Mouse (Mus musculus) heart, adult 2 months (tissue): ENCODE data around the gene Clec4a1. TPM values are rescaled to one million over a fixed set of nuclear protein-coding genes. Genes with fewer than 3 reads are reported as not detected.
A peak's percentile ranks its signal among the peaks of the same experiment; 100 is the strongest.

ENCODE experiments used
- DNase-seq, 2 experiments: peaks; one replicate each; pipeline ENCODE4 v3.0.0; 2021
- H3K27ac ChIP-seq: fragments of 200-600 bp; 2 replicates; pipeline ENCODE4 v1.8.1; 2022
- H3K27me3 ChIP-seq: fragments of 200-500 bp; 2 replicates; pipeline ENCODE4 v1.6.1; 2012; ENCODE audit warnings: mild to moderate bottlenecking, low read length, inconsistent platforms, mixed read lengths; ENCODE audit not compliant: control insufficient read depth, insufficient read depth
- H3K36me3 ChIP-seq: fragments of 200-500 bp; 2 replicates; pipeline ENCODE4 v1.6.1; 2012; ENCODE audit warnings: low read length, inconsistent platforms; ENCODE audit not compliant: control insufficient read depth, insufficient read depth
- H3K4me1 ChIP-seq: fragments of 200-500 bp; 2 replicates; pipeline ENCODE4 v1.6.1; 2011; ENCODE audit warnings: low read length; ENCODE audit not compliant: control insufficient read depth, insufficient read depth
- H3K4me3 ChIP-seq: fragments of 200-600 bp; 2 replicates; pipeline ENCODE4 v1.8.1; 2022
- H3K79me2 ChIP-seq: fragments of 200-500 bp; replicated peaks from 2 replicates; pipeline ENCODE4 v1.6.1; 2012; ENCODE audit warnings: mild to moderate bottlenecking, inconsistent platforms, low read length, moderate library complexity, mixed read lengths; ENCODE audit not compliant: control insufficient read depth, insufficient read depth
- H3K9ac ChIP-seq: fragments of 200-500 bp; 2 replicates; pipeline ENCODE4 v1.6.1; 2012; ENCODE audit warnings: low read depth, mild to moderate bottlenecking, control low read depth, inconsistent platforms, low read length, mixed read lengths
- CTCF ChIP-seq: fragments of 200-600 bp; IDR thresholded peaks from 2 replicates; pipeline ENCODE4 v1.8.1; 2022; ENCODE audit warnings: antibody characterized with exemption, mild to moderate bottlenecking, moderate library complexity
- EP300 ChIP-seq: fragments of 200-500 bp; IDR thresholded peaks from 2 replicates; pipeline ENCODE4 v1.6.1; 2011; ENCODE audit warnings: low read depth, low read length, control low read depth; ENCODE audit not compliant: insufficient read depth
- POLR2A ChIP-seq: fragments of 200-500 bp; IDR thresholded peaks from 2 replicates; pipeline ENCODE4 v1.6.1; 2011; ENCODE audit warnings: mild to moderate bottlenecking, low read depth, low read length, control low read depth; ENCODE audit not compliant: insufficient read depth
- WGBS: fragments of 180-500 bp; shearing (Covaris S2); methylation state at CpG from one replicate; pipeline ENCODE4 v1.1.7; 2018; 5-methylcytosine and 5-hydroxymethylcytosine counted together
- intact Hi-C: fragments of 180-260 bp; cut with DNase I; formaldehyde crosslinking; loops from one replicate; pipeline ENCODE4 v1.15.1; 2025
- polyA plus RNA-seq: library from polyadenylated mRNA; depleted of rRNA; stranded (reverse); fragments of >200 nt; gene quantifications from 2 replicates; pipeline ENCODE4 v1.2.3, GENCODE M21; 2012; rRNA removed
- total RNA-seq, 2 experiments: library from RNA; stranded (reverse); gene quantifications; 2 replicates each; pipeline ENCODE4 v1.2.3; 2021

Clec4a1 gene
- total and polyA plus RNA-seq, 3 experiments, result 3.4 to 4.4 (median 3.8) TPM

DNA sequence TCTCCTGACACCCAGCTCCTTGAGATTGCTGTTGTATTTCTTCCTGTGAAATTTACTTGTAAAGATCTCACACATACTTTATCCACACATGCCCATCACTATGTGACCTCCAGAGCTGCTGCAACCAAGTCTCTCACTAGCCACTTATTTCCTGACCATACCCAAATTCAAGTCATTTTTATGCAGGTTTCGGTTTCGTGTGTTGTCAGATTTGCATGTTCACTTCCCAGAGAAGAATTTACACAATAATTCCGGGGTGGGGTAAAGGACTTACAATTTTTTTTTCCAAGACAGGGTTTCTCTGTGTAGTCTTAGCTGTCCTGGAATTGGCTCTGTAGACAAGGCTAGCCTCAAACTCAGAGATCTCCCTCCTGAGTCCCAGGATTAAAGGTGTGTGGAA is 13.2 kb downstream of the Clec4a1 start:
- Histone ChIP-seq H3K79me2 (no peaks in the 10 kb centered on the region), H3K9ac (no peak overlapping the region), H3K27me3 (no peaks in the 10 kb centered on the region), H3K4me1 (no peaks in the 10 kb centered on the region), H3K4me3 (no peak overlapping the region), H3K27ac (no peak overlapping the region), H3K36me3 (no peaks in the 10 kb centered on the region)
- WGBS, result 80% methylated on average over 3 of the region's 3 CpGs
- intact Hi-C loops, result no loop called here
- TF ChIP-seq CTCF (no peak), EP300 (no peak), POLR2A (no peak)
- DNase-seq, result no peak

- H3K36me3 ChIP-seq, result no peaks in the 10 kb centered on the region
- WGBS, result 73% methylated on average over 5 of the region's 5 CpGs
- H3K4me3 ChIP-seq, result no peak overlapping the region
- H3K4me1 ChIP-seq, result no peaks in the 10 kb centered on the region
- no peak overlapping the region for H3K27ac ChIP-seq
- TF ChIP-seq CTCF (no peak), EP300 (no peak), POLR2A (no peak)
- H3K79me2 ChIP-seq, result no peaks in the 10 kb centered on the region
- intact Hi-C loops, result no loop called here
- H3K9ac ChIP-seq, result no peak overlapping the region
- peak in 1 of 2 experiments; percentile 14 for DNase-seq
- no peaks in the 10 kb centered on the region for H3K27me3 ChIP-seq
Observed at GRCm38 (mm10) chr6:122939618-122940017, 18.0 kb downstream of the Clec4a1 start.

GRCm38 (mm10) chr6:122946760-122947159 is 25.1 kb downstream of the Clec4a1 start:
- Histone ChIP-seq H3K36me3 (no peaks in the 10 kb centered on the region), H3K79me2 (no peaks in the 10 kb centered on the region), H3K4me1 (no peaks in the 10 kb centered on the region), H3K9ac (no peak overlapping the region), H3K27ac (no peak overlapping the region), H3K27me3 (no peaks in the 10 kb centered on the region), H3K4me3 (no peak overlapping the region)
- WGBS, result 75% methylated on average over 2 of the region's 2 CpGs
- no peak for DNase-seq
- TF ChIP-seq CTCF, result no peak
- no peak for TF ChIP-seq EP300
- no peak for TF ChIP-seq POLR2A
- intact Hi-C loops, result no loop called here

- Histone ChIP-seq H3K9ac (no peak within 1 kb of the TSS), H3K4me1 (no peaks in the 10 kb centered on the region), H3K27ac (no peak within 1 kb of the TSS), H3K27me3 (no peaks in the 10 kb centered on the region), H3K79me2 (no peaks in the 10 kb centered on the region), H3K36me3 (no peaks in the 10 kb centered on the region), H3K4me3 (no peak within 1 kb of the TSS)
- peak; percentile 26 to 53 for DNase-seq
- TF ChIP-seq POLR2A (0 out of 2 replicates have a peak, but pooled peaks have one; percentile 40), EP300 (no peak)
- intact Hi-C loops, result no loop called here
- WGBS, result 70% methylated on average over 8 of the region's 8 CpGs
Observed at GRCm38 (mm10) chr6:122952401-122952800, 30.8 kb downstream of the Clec4a1 start, which contains the start of gene Clec4a3. Gene Clec4a3 (plus strand): TSS chr6:122952515.

DNA sequence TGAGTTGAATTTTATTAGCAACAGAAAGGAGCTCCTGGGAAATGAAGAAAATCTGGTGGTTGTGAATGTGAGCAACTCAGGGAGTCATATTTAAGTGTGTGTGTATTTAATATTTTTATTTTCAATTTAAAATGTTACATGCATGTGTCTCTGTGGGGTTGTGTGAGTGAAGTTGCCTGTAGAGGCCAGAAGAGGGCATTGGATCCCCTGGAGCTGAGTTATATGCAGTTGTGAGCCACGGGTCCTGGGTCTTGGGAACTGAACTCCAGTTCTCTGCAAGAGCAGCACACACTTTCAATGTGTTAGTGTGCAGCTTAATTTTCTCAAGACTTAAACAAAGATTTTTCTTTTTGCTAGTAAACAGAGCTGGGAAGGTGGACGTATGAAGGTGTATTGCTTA is 42.9 kb downstream of the Clec4a1 start:
- TF ChIP-seq CTCF (no peak), POLR2A (no peak)
- intact Hi-C loops, result no loop called here
- no peak for DNase-seq
- Histone ChIP-seq H3K9ac (no peak overlapping the region), H3K27me3 (no peaks in the 10 kb centered on the region), H3K27ac (no peak overlapping the region), H3K36me3 (no peaks in the 10 kb centered on the region), H3K4me3 (no peak overlapping the region), H3K79me2 (no peaks in the 10 kb centered on the region), H3K4me1 (no peaks in the 10 kb centered on the region)
- WGBS, result 72% methylated on average over 2 of the region's 2 CpGs

DNA sequence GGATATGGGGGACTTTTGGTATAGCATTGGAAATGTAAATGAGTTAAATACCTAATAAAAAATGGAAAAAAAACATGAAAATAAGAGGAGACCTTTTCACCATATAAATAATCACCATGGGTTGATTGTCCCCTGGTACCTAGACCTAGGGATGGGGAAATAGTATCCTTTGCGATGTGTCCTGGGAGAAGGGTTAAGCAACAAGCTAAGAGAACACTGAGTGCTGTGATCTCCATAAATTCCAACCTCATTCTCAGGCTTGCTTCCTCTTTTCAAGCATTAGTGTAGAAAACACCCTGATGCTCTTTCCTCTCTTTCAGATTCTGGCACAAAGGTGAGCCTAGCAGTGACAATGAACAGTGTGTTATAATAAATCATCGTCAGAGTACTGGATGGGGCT is 47.4 kb downstream of the Clec4a1 start:
- no peaks in the 10 kb centered on the region for H3K79me2 ChIP-seq
- H3K27me3 ChIP-seq, result no peaks in the 10 kb centered on the region
- H3K36me3 ChIP-seq, result no peaks in the 10 kb centered on the region
- no peak for TF ChIP-seq CTCF
- no peak for TF ChIP-seq POLR2A
- no peak for TF ChIP-seq EP300
- H3K4me3 ChIP-seq, result no peak overlapping the region
- H3K9ac ChIP-seq, result no peak overlapping the region
- H3K27ac ChIP-seq, result no peak overlapping the region
- intact Hi-C loops, result no loop called here
- no peak for DNase-seq
- WGBS, result 75% methylated on average over 2 of the region's 2 CpGs
- H3K4me1 ChIP-seq, result no peaks in the 10 kb centered on the region

Other genes starting within 250 kb of the Clec4a1 start
- gene Nanog, start 214.4 kb upstream of the Clec4a1 start, total RNA-seq, result not detected
- gene Nanog, start 214.4 kb upstream of the Clec4a1 start, polyA plus RNA-seq, result not detected in 2 replicates
- 1 to 10 TPM; 1.6 to 4.7 TPM for gene Slc2a3, start 120.2 kb upstream of the Clec4a1 start, total RNA-seq
- 3.0 and 3.3 TPM in 2 replicates for gene Slc2a3, start 120.2 kb upstream of the Clec4a1 start, polyA plus RNA-seq
- gene Foxj2, start 101.9 kb upstream of the Clec4a1 start, total RNA-seq, result 10 to 100 TPM; 35.2 to 36.3 TPM
- 19.8 and 20.7 TPM in 2 replicates for gene Foxj2, start 101.9 kb upstream of the Clec4a1 start, polyA plus RNA-seq
- 1 to 10 TPM; 1.9 to 2.5 TPM for gene C3ar1, start 65.7 kb upstream of the Clec4a1 start, total RNA-seq
- 3.7 and 5.6 TPM in 2 replicates for gene C3ar1, start 65.7 kb upstream of the Clec4a1 start, polyA plus RNA-seq
- gene Necap1, start 47.4 kb upstream of the Clec4a1 start, total RNA-seq, result 10 to 100 TPM; 20.7 to 22.6 TPM
- gene Necap1, start 47.4 kb upstream of the Clec4a1 start, polyA plus RNA-seq, result 16.2 and 25.2 TPM in 2 replicates
- 1 to 10 TPM; 2.6 to 3.1 TPM for gene Clec4a3, start 30.7 kb downstream of the Clec4a1 start, total RNA-seq
- 1.7 and 2.1 TPM in 2 replicates for gene Clec4a3, start 30.7 kb downstream of the Clec4a1 start, polyA plus RNA-seq
- gene Clec4a4, start 68.5 kb downstream of the Clec4a1 start, total RNA-seq, result not detected
- gene Clec4a4, start 68.5 kb downstream of the Clec4a1 start, polyA plus RNA-seq, result not detected in 2 replicates
- under 1 TPM in 1 of 2 experiments, not detected in 1; 0.42 TPM for gene Clec4b1, start 128.1 kb downstream of the Clec4a1 start, total RNA-seq
- gene Clec4b1, start 128.1 kb downstream of the Clec4a1 start, polyA plus RNA-seq, result 0.82 and 1.4 TPM in 2 replicates
- gene Clec4a2, start 184.6 kb downstream of the Clec4a1 start, total RNA-seq, result 1 to 10 TPM; 1.6 to 2.0 TPM
- 1.5 TPM in 2 replicates for gene Clec4a2, start 184.6 kb downstream of the Clec4a1 start, polyA plus RNA-seq